Mouse (Mus musculus): Measurements from ENCODE around the gene Gm2431. TPM values are rescaled to one million over a fixed set of nuclear protein-coding genes. Genes with fewer than 3 reads are reported as not detected.
"Not testable (repeated sequence)": the region's sequence is repeated elsewhere in the genome, so short reads cannot be mapped to it uniquely, and the experiment has no call there.

Gm2431 gene
- polyA plus RNA-seq, 1 experiment, result not detected

- peak overlapping the region; percentile 49 for H3K4me3 ChIP-seq
- H3K79me2 ChIP-seq (ENCODE audit: control insufficient read depth, insufficient read depth), result no peaks in the 10 kb centered on the region
- no peaks in the 10 kb centered on the region for H3K36me3 ChIP-seq (ENCODE audit: control insufficient read depth, insufficient read depth)
- no peak overlapping the region for H3ac ChIP-seq (ENCODE audit: control insufficient read depth, insufficient read length)
- peak overlapping the region; percentile 99 for H3K4me2 ChIP-seq (ENCODE audit: low read depth)
- TF ChIP-seq MAX (IDR thresholded peaks at IDR 0.05; ENCODE audit: low read depth), result no peak
- TF ChIP-seq MYOD1 (IDR thresholded peaks at IDR 0.05; ENCODE audit: control insufficient read depth in 1 of 3, insufficient read length in 2 of 3, low read depth in 2 of 3), result no peak
- TF ChIP-seq MYOG (IDR thresholded peaks at IDR 0.05; ENCODE audit: control insufficient read depth in 1 of 3, insufficient read depth in 1 of 3, insufficient read length in 2 of 3, low read depth in 2 of 3), result no peak
- TF ChIP-seq CEBPB (IDR thresholded peaks at IDR 0.05; ENCODE audit: insufficient read depth, poor library complexity, severe bottlenecking), result no peak
- TF ChIP-seq POLR2A (IDR thresholded peaks at IDR 0.05; ENCODE audit: insufficient read length, low read depth), result no peak
- TF ChIP-seq SRF (IDR thresholded peaks at IDR 0.05; ENCODE audit: control insufficient read depth, insufficient read length, low read depth), result no peak
- TF ChIP-seq TCF3 (IDR thresholded peaks at IDR 0.05; ENCODE audit: insufficient read length, low read depth), result no peak
- TF ChIP-seq E2F4 (IDR thresholded peaks at IDR 0.05; ENCODE audit: insufficient read depth), result no peak
- no peaks in the 10 kb centered on the region for H3K27me3 ChIP-seq (ENCODE audit: control insufficient read depth, insufficient read depth, insufficient read length)
Measured at GRCm38 (mm10) chr7:142285130-142285835, 27.1 kb upstream of the Gm2431 start.

GRCm38 (mm10) chr7:142284615-142285080, 26.5 kb upstream of the Gm2431 start:
- Histone ChIP-seq H3K79me2 (ENCODE audit: control insufficient read depth, insufficient read depth) (no peaks in the 10 kb centered on the region), H3K4me3 (peak overlapping the region; percentile 49), H3ac (ENCODE audit: control insufficient read depth, insufficient read length) (no peak overlapping the region), H3K27me3 (ENCODE audit: control insufficient read depth, insufficient read depth, insufficient read length) (peaks cover 2% of the 10 kb centered on the region), H3K4me2 (ENCODE audit: low read depth) (peak overlapping the region; percentile 99), H3K36me3 (ENCODE audit: control insufficient read depth, insufficient read depth) (no peaks in the 10 kb centered on the region)
- TF ChIP-seq SRF (IDR thresholded peaks at IDR 0.05; ENCODE audit: control insufficient read depth, insufficient read length, low read depth), result no peak
- TF ChIP-seq MYOG (IDR thresholded peaks at IDR 0.05; ENCODE audit: control insufficient read depth in 1 of 3, insufficient read depth in 1 of 3, insufficient read length in 2 of 3, low read depth in 2 of 3), result no peak
- no peak for TF ChIP-seq MYOD1 (IDR thresholded peaks at IDR 0.05; ENCODE audit: control insufficient read depth in 1 of 3, insufficient read length in 2 of 3, low read depth in 2 of 3)
- no peak for TF ChIP-seq TCF3 (IDR thresholded peaks at IDR 0.05; ENCODE audit: insufficient read length, low read depth)
- TF ChIP-seq REST (IDR thresholded peaks at IDR 0.05; ENCODE audit: insufficient read depth, insufficient read length), result no peak
- no peak for TF ChIP-seq USF1 (IDR thresholded peaks at IDR 0.05; ENCODE audit: low read depth)
- no peak for TF ChIP-seq CEBPB (IDR thresholded peaks at IDR 0.05; ENCODE audit: insufficient read depth, poor library complexity, severe bottlenecking)

GRCm38 (mm10) chr7:142284023-142284591, 26.0 kb upstream of the Gm2431 start:
- Histone ChIP-seq H3ac (ENCODE audit: control insufficient read depth, insufficient read length) (no peak overlapping the region), H3K27me3 (ENCODE audit: control insufficient read depth, insufficient read depth, insufficient read length) (peaks cover 4% of the 10 kb centered on the region), H3K36me3 (ENCODE audit: control insufficient read depth, insufficient read depth) (no peaks in the 10 kb centered on the region), H3K79me2 (ENCODE audit: control insufficient read depth, insufficient read depth) (no peaks in the 10 kb centered on the region), H3K4me2 (ENCODE audit: low read depth) (peak overlapping the region; percentile 99), H3K4me3 (peak overlapping the region; percentile 49)
- TF ChIP-seq TCF12 (IDR thresholded peaks at IDR 0.05; ENCODE audit: insufficient read depth, poor library complexity, severe bottlenecking) (no peak), MYOG (IDR thresholded peaks at IDR 0.05; ENCODE audit: control insufficient read depth in 1 of 3, insufficient read depth in 1 of 3, insufficient read length in 2 of 3, low read depth in 2 of 3) (no peak), REST (IDR thresholded peaks at IDR 0.05; ENCODE audit: insufficient read depth, insufficient read length) (no peak), USF1 (IDR thresholded peaks at IDR 0.05; ENCODE audit: low read depth) (no peak), MAX (IDR thresholded peaks at IDR 0.05; ENCODE audit: low read depth) (no peak), CEBPB (IDR thresholded peaks at IDR 0.05; ENCODE audit: insufficient read depth, poor library complexity, severe bottlenecking) (no peak), POLR2A (IDR thresholded peaks at IDR 0.05; ENCODE audit: insufficient read length, low read depth) (no peak), E2F4 (IDR thresholded peaks at IDR 0.05; ENCODE audit: insufficient read depth) (no peak), MYOD1 (IDR thresholded peaks at IDR 0.05; ENCODE audit: control insufficient read depth in 1 of 3, insufficient read length in 2 of 3, low read depth in 2 of 3) (no peak), SRF (IDR thresholded peaks at IDR 0.05; ENCODE audit: control insufficient read depth, insufficient read length, low read depth) (no peak), TCF3 (IDR thresholded peaks at IDR 0.05; ENCODE audit: insufficient read length, low read depth) (no peak), POLR2AphosphoS2 (IDR thresholded peaks at IDR 0.05; ENCODE audit: insufficient read length, low read depth) (no peak)

- H3K36me3 ChIP-seq (ENCODE audit: control insufficient read depth, insufficient read depth); H3K4me3 ChIP-seq; H3K4me2 ChIP-seq (ENCODE audit: low read depth); H3K27me3 ChIP-seq (ENCODE audit: control insufficient read depth, insufficient read depth, insufficient read length); H3K79me2 ChIP-seq (ENCODE audit: control insufficient read depth, insufficient read depth); H3ac ChIP-seq (ENCODE audit: control insufficient read depth, insufficient read length): not testable (repeated sequence)
Measured at GRCm38 (mm10) chr7:142282847-142283246, 24.7 kb upstream of the Gm2431 start.

GRCm38 (mm10) chr7:142279291-142279690, 21.1 kb upstream of the Gm2431 start:
- H3K4me2 ChIP-seq (ENCODE audit: low read depth); H3K4me3 ChIP-seq; H3K27me3 ChIP-seq (ENCODE audit: control insufficient read depth, insufficient read depth, insufficient read length); H3K36me3 ChIP-seq (ENCODE audit: control insufficient read depth, insufficient read depth); H3ac ChIP-seq (ENCODE audit: control insufficient read depth, insufficient read length); H3K79me2 ChIP-seq (ENCODE audit: control insufficient read depth, insufficient read depth): not testable (repeated sequence)

GRCm38 (mm10) chr7:142278183-142278582, 20.0 kb upstream of the Gm2431 start:
- H3K27me3 ChIP-seq (ENCODE audit: control insufficient read depth, insufficient read depth, insufficient read length); H3K79me2 ChIP-seq (ENCODE audit: control insufficient read depth, insufficient read depth); H3ac ChIP-seq (ENCODE audit: control insufficient read depth, insufficient read length); H3K4me2 ChIP-seq (ENCODE audit: low read depth); H3K4me3 ChIP-seq; H3K36me3 ChIP-seq (ENCODE audit: control insufficient read depth, insufficient read depth): not testable (repeated sequence)

GRCm38 (mm10) chr7:142274263-142274662, 16.1 kb upstream of the Gm2431 start, which contains the start of gene Gm4559:
TSS of gene Gm4559 (minus strand) at chr7:142274363.
- H3K4me2 ChIP-seq (ENCODE audit: low read depth); H3K79me2 ChIP-seq (ENCODE audit: control insufficient read depth, insufficient read depth); H3K27me3 ChIP-seq (ENCODE audit: control insufficient read depth, insufficient read depth, insufficient read length); H3K4me3 ChIP-seq; H3K36me3 ChIP-seq (ENCODE audit: control insufficient read depth, insufficient read depth); H3ac ChIP-seq (ENCODE audit: control insufficient read depth, insufficient read length): not testable (repeated sequence)

Measured in myocyte (in vitro differentiated cells).